Mouse (Mus musculus) erythroblast, adult 5-6 weeks (primary cell): Measurements from ENCODE around the gene Lmcd1. TPM values are rescaled to one million over a fixed set of nuclear protein-coding genes. Genes with fewer than 3 reads are reported as not detected.

Experiments
- ATAC-seq: replicated peaks from 2 replicates; pipeline ENCODE4 v1.8.0; 2016; ENCODE audit warnings: moderate number of reproducible peaks, mild to moderate bottlenecking, moderate TSS enrichment, inconsistent platforms; ENCODE audit not compliant: poor library complexity, low FRiP score, severe bottlenecking
- total RNA-seq, 2 experiments: library from RNA; stranded (forward) in 1 of 2; stranded (reverse) in 1 of 2; fragments of 150-400 nt in 1 of 2; fragments of 200-764, 138-1000 nt in 1 of 2; gene quantifications; 2 replicates each; pipeline versions ENCODE4 v1.2.3 to v1.2.4; 2015 to 2017; ENCODE audit warnings: low replicate concordance in 2 of 2

Lmcd1 gene
- total RNA-seq, 2 experiments from 2014 or later = not detected

- ATAC-seq = no peak
Measured at GRCm38 (mm10) chr6:112337667-112338066, 64.1 kb downstream of the Lmcd1 start.

GRCm38 (mm10) chr6:112339016-112339415 is 65.5 kb downstream of the Lmcd1 start:
- no peak for ATAC-seq

GRCm38 (mm10) chr6:112350452-112350851 is 76.9 kb downstream of the Lmcd1 start:
- ATAC-seq = no peak

GRCm38 (mm10) chr6:112359341-112359740 is 85.8 kb downstream of the Lmcd1 start:
- no peak for ATAC-seq

GRCm38 (mm10) chr6:112360676-112361075 is 87.1 kb downstream of the Lmcd1 start:
- no peak for ATAC-seq

GRCm38 (mm10) chr6:112362349-112362958 is 88.9 kb downstream of the Lmcd1 start:
- no peak for ATAC-seq

GRCm38 (mm10) chr6:112364581-112364980 is 91.0 kb downstream of the Lmcd1 start:
- no peak for ATAC-seq

- no peak for ATAC-seq
Measured at GRCm38 (mm10) chr6:112365294-112365693, 91.7 kb downstream of the Lmcd1 start.

GRCm38 (mm10) chr6:112373886-112374585 is 100.5 kb downstream of the Lmcd1 start:
- no peak for ATAC-seq

- no peak for ATAC-seq
Measured at GRCm38 (mm10) chr6:112375661-112376392, 102.3 kb downstream of the Lmcd1 start.

- no peak for ATAC-seq
Measured at GRCm38 (mm10) chr6:112379054-112379453, 105.5 kb downstream of the Lmcd1 start.

Other genes starting within 250 kb of the Lmcd1 start
- not detected in 2 replicates for gene Ssu2, start 114.3 kb downstream of the Lmcd1 start, total RNA-seq (2015; ENCODE audit: low replicate concordance)
- gene Ssu2, start 114.3 kb downstream of the Lmcd1 start, total RNA-seq (2017; ENCODE audit: low replicate concordance) = not detected in 2 replicates
- gene Cav3, start 185.7 kb downstream of the Lmcd1 start, total RNA-seq (2015; ENCODE audit: low replicate concordance) = not detected in 2 replicates
- not detected in 2 replicates for gene Cav3, start 185.7 kb downstream of the Lmcd1 start, total RNA-seq (2017; ENCODE audit: low replicate concordance)
- not detected in 2 replicates for gene Oxtr, start 216.2 kb downstream of the Lmcd1 start, total RNA-seq (2015; ENCODE audit: low replicate concordance)
- gene Oxtr, start 216.2 kb downstream of the Lmcd1 start, total RNA-seq (2017; ENCODE audit: low replicate concordance) = 0.14 TPM in 1 of 2 replicates, not detected in the other